Mouse (Mus musculus): ENCODE measurements around the gene Pcif1. TPM values are rescaled to one million over a fixed set of nuclear protein-coding genes. Genes with fewer than 3 reads are reported as not detected.
"Not testable (repeated sequence)": the region's sequence is repeated elsewhere in the genome, so short reads cannot be mapped to it uniquely, and the experiment has no call there.

The Pcif1 gene
- total and polyA plus RNA-seq, 3 experiments = 31.7 to 137 (median 61.3) TPM

- Histone ChIP-seq H3K36me3 (replicated peaks) (peaks cover 51% of the 10 kb centered on the region), H3K27me3 (ENCODE audit: insufficient read depth, low read length) (peaks cover 7% of the 10 kb centered on the region; the same call in 1 of the 2 replicates), H3K9me3 (replicated peaks) (no peaks in the 10 kb centered on the region), H3K4me3 (ENCODE audit: low read depth, low read length) (no peak overlapping the region; the same call in 1 of the 2 replicates), H3K4me1 (ENCODE audit: insufficient read depth, low read depth, low read length) (peaks cover 26% of the 10 kb centered on the region)
- DNase-seq (ENCODE audit: low spot score) = no peak
- TF ChIP-seq CTCF (IDR thresholded peaks at IDR 0.05; ENCODE audit: low read depth, low read length) = no peak
- no peak for TF ChIP-seq GATA1 (IDR thresholded peaks at IDR 0.05; ENCODE audit: borderline replicate concordance, low read length)
- no peak for TF ChIP-seq GATA2 (IDR thresholded peaks at IDR 0.05; ENCODE audit: borderline replicate concordance, low read depth, low read length)
- no peak for TF ChIP-seq TAL1 (conservative IDR thresholded peaks at IDR 0.05; ENCODE audit: low read depth, low read length)
- no peak for TF ChIP-seq POLR2AphosphoS5 (IDR thresholded peaks at IDR 0.05; ENCODE audit: insufficient replicate concordance, low read depth, low read length)
- no peak for ATAC-seq (ENCODE audit: extremely low read depth, insufficient number of reproducible peaks, low FRiP score, poor library complexity, severe bottlenecking)
These were observed 43.9 kb upstream of the Pcif1 start for GRCm38 (mm10) chr2:164835164-164835563.

- no peaks in the 10 kb centered on the region for H3K4me1 ChIP-seq (ENCODE audit: insufficient read depth, low read depth, low read length)
- DNase-seq (ENCODE audit: low spot score) (no peak), ATAC-seq (ENCODE audit: extremely low read depth, insufficient number of reproducible peaks, low FRiP score, poor library complexity, severe bottlenecking) (no peak)
- TF ChIP-seq GATA1 (IDR thresholded peaks at IDR 0.05; ENCODE audit: borderline replicate concordance, low read length) (no peak), TAL1 (conservative IDR thresholded peaks at IDR 0.05; ENCODE audit: low read depth, low read length) (no peak), GATA2 (IDR thresholded peaks at IDR 0.05; ENCODE audit: borderline replicate concordance, low read depth, low read length) (no peak), CTCF (IDR thresholded peaks at IDR 0.05; ENCODE audit: low read depth, low read length) (no peak), POLR2AphosphoS5 (IDR thresholded peaks at IDR 0.05; ENCODE audit: insufficient replicate concordance, low read depth, low read length) (no peak)
- no peak overlapping the region for H3K4me3 ChIP-seq (ENCODE audit: low read depth, low read length)
- no peaks in the 10 kb centered on the region for H3K36me3 ChIP-seq (replicated peaks)
- H3K9me3 ChIP-seq (replicated peaks) = no peaks in the 10 kb centered on the region
- peaks cover 19% of the 10 kb centered on the region for H3K27me3 ChIP-seq (ENCODE audit: insufficient read depth, low read length)
These were observed 33.3 kb upstream of the Pcif1 start for GRCm38 (mm10) chr2:164845782-164846181.

- DNase-seq (ENCODE audit: low spot score) = no peak
- ATAC-seq (ENCODE audit: extremely low read depth, insufficient number of reproducible peaks, low FRiP score, poor library complexity, severe bottlenecking) = no peak
These were observed 29.0 kb upstream of the Pcif1 start for GRCm38 (mm10) chr2:164850061-164850460.

GRCm38 (mm10) chr2:164855572-164855971 is 23.5 kb upstream of the Pcif1 start:
- not testable (repeated sequence) for ATAC-seq (ENCODE audit: extremely low read depth, insufficient number of reproducible peaks, low FRiP score, poor library complexity, severe bottlenecking); H3K9me3 ChIP-seq (replicated peaks); H3K36me3 ChIP-seq (replicated peaks); H3K4me3 ChIP-seq (ENCODE audit: low read depth, low read length); DNase-seq (ENCODE audit: low spot score)
- peaks cover 64% of the 10 kb centered on the region for H3K27me3 ChIP-seq (ENCODE audit: insufficient read depth, low read length)
- peaks cover 14% of the 10 kb centered on the region for H3K4me1 ChIP-seq (ENCODE audit: insufficient read depth, low read depth, low read length)

More at GRCm38 (mm10) chr2:164850061-164850460, 29.0 kb upstream of the Pcif1 start:
- Histone ChIP-seq H3K9me3 (replicated peaks) (no peaks in the 10 kb centered on the region), H3K4me1 (ENCODE audit: insufficient read depth, low read depth, low read length) (no peaks in the 10 kb centered on the region), H3K27me3 (ENCODE audit: insufficient read depth, low read length) (peaks cover 32% of the 10 kb centered on the region), H3K36me3 (replicated peaks) (no peaks in the 10 kb centered on the region), H3K4me3 (ENCODE audit: low read depth, low read length) (no peak overlapping the region)
- no peak for TF ChIP-seq TAL1 (conservative IDR thresholded peaks at IDR 0.05; ENCODE audit: low read depth, low read length)
- no peak for TF ChIP-seq POLR2AphosphoS5 (IDR thresholded peaks at IDR 0.05; ENCODE audit: insufficient replicate concordance, low read depth, low read length)
- no peak for TF ChIP-seq GATA1 (IDR thresholded peaks at IDR 0.05; ENCODE audit: borderline replicate concordance, low read length)
- no peak for TF ChIP-seq CTCF (IDR thresholded peaks at IDR 0.05; ENCODE audit: low read depth, low read length)
- TF ChIP-seq GATA2 (IDR thresholded peaks at IDR 0.05; ENCODE audit: borderline replicate concordance, low read depth, low read length) = no peak

- 0 out of 2 replicates have a peak, but pooled peaks cover 3% of the 10 kb centered on the region for H3K9me3 ChIP-seq (replicated peaks)
- no peaks in the 10 kb centered on the region for H3K36me3 ChIP-seq (replicated peaks)
- DNase-seq (ENCODE audit: low spot score) (no peak), ATAC-seq (ENCODE audit: extremely low read depth, insufficient number of reproducible peaks, low FRiP score, poor library complexity, severe bottlenecking) (no peak)
- no peak for TF ChIP-seq GATA1 (IDR thresholded peaks at IDR 0.05; ENCODE audit: borderline replicate concordance, low read length)
- TF ChIP-seq POLR2AphosphoS5 (IDR thresholded peaks at IDR 0.05; ENCODE audit: insufficient replicate concordance, low read depth, low read length) = no peak
- H3K4me1 ChIP-seq (ENCODE audit: insufficient read depth, low read depth, low read length) = peaks cover 14% of the 10 kb centered on the region
- H3K4me3 ChIP-seq (ENCODE audit: low read depth, low read length) = peak overlapping the region; percentile 9; the same call in 1 of the 2 replicates
- peaks cover 66% of the 10 kb centered on the region for H3K27me3 ChIP-seq (ENCODE audit: insufficient read depth, low read length)
These were observed 22.6 kb upstream of the Pcif1 start for GRCm38 (mm10) chr2:164856309-164857100.

GRCm38 (mm10) chr2:164857101-164857821 is 21.8 kb upstream of the Pcif1 start, which contains the start of gene Pltp:
TSS of gene Pltp (minus strand) at chr2:164857711.
- Histone ChIP-seq H3K4me1 (ENCODE audit: insufficient read depth, low read depth, low read length) (peaks cover 14% of the 10 kb centered on the region), H3K36me3 (replicated peaks) (no peaks in the 10 kb centered on the region), H3K27me3 (ENCODE audit: insufficient read depth, low read length) (peaks cover 63% of the 10 kb centered on the region), H3K4me3 (ENCODE audit: low read depth, low read length) (peak within 1 kb of the TSS; percentile 9; the same call in 1 of the 2 replicates), H3K9me3 (replicated peaks) (0 out of 2 replicates have a peak, but pooled peaks cover 3% of the 10 kb centered on the region)
- DNase-seq (ENCODE audit: low spot score) = no peak
- TF ChIP-seq GATA1 (IDR thresholded peaks at IDR 0.05; ENCODE audit: borderline replicate concordance, low read length) = no peak
- no peak for TF ChIP-seq GATA2 (IDR thresholded peaks at IDR 0.05; ENCODE audit: borderline replicate concordance, low read depth, low read length)
- ATAC-seq (ENCODE audit: extremely low read depth, insufficient number of reproducible peaks, low FRiP score, poor library complexity, severe bottlenecking) = no peak

All from G1E (cell line).